ENCODE assay signal across 13 mouse cellular contexts in the genomic region with DNA sequence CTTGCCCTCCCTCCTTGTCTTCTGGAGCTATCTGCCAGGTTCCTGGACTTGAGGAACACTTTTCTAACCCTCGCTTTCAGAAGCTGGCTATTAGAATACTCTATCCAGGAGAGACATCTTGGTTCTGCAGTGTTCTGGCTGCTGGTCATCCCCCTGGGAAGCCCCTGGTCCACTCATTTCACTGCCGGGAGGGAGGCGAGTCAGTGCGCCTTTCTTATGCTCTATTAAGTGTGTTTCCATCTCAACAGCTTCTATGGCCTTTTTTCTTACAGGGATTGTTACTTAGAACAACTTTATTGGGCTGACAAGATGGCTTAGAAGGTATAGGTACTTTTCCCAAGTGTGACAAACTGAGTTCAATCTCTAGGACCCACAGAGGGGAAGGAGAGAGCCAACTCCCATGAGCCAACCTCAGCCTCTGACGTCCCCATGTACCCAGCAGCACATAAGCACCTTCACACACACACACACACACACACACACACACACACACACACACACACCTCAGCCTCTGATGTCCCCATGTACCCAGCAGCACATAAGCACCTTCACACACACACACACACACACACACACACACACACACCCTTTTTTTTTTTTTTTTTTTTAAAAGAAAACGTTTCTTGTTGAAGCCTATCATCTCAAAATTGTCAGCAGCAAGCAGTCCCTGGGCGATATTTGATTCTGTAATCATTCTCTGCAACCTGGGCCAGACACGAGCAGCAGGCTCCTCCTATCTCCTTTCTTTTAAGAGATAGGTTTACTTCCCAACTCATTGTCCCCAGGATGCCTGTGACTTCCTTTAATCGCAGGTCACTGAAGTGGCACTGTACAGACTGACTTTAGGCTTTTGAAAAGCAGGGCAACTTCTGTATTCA.
DNase-seq lines count a peak whose midpoint lies in the region; ATAC-seq and TF ChIP-seq lines count a peak whose summit lies in the region.
"Had no signal": no experiment of that assay in that cellular context is flagged by ENCODE, and none has a peak within 500 bp of the region (broad histone marks: within the 10 kb centered on the region; RNA-seq: fewer than 3 reads in every experiment).

No protein-coding gene starts in this region.

- no peaks in the 10 kb centered on the region for H3K27me3 ChIP-seq in limb, embryonic 13.5 days
- no peaks in the 10 kb centered on the region for H3K27me3 ChIP-seq in limb, embryonic 10.5 days (ENCODE audit: low read depth, poor library complexity, severe bottlenecking)
- H3K27me3 ChIP-seq in E14TG2a.4 (ENCODE audit: insufficient read depth, low read length): peaks cover 9% of the 10 kb centered on the region
- no peaks in the 10 kb centered on the region for H3K27me3 ChIP-seq in liver, embryonic 16.5 days (ENCODE audit: control insufficient read depth, insufficient read depth, low read depth, low read length)

- ATAC-seq in limb, embryonic 13.5 days (ENCODE audit: low FRiP score, low read depth): no peak
- ATAC-seq in erythroblast, adult 5-6 weeks (replicated peaks; ENCODE audit: low FRiP score, poor library complexity, severe bottlenecking): 0 out of 2 replicates have a peak, but pooled peaks have one; percentile 21
- peak; percentile 72 for ATAC-seq in liver, embryonic 16.5 days (ENCODE audit: low read depth)
- ATAC-seq: activated CD4-positive, CD25-positive, alpha-beta regulatory T cell, adult 4 months; lung, postnatal 0 days had no signal

- no peak overlapping the region for H3K9ac ChIP-seq in limb, embryonic 13.5 days
- H3K9ac ChIP-seq in liver, embryonic 16.5 days (ENCODE audit: low read depth, low read length): no peak overlapping the region

- no peak overlapping the region for H3K4me2 ChIP-seq in limb, embryonic 13.5 days (replicated peaks)
- no peak overlapping the region for H3K4me2 ChIP-seq in liver, embryonic 16.5 days (ENCODE audit: low read depth, low read length)

- peaks cover 24% of the 10 kb centered on the region for H3K36me3 ChIP-seq in limb, embryonic 13.5 days
- peaks cover 26% of the 10 kb centered on the region for H3K36me3 ChIP-seq in limb, embryonic 10.5 days
- H3K36me3 ChIP-seq in E14TG2a.4 (ENCODE audit: insufficient read depth, low read length): peaks cover 42% of the 10 kb centered on the region
- no peaks in the 10 kb centered on the region for H3K36me3 ChIP-seq in liver, embryonic 16.5 days (ENCODE audit: control insufficient read depth, insufficient read depth)

- H3K4me1 ChIP-seq in limb, embryonic 13.5 days: peaks cover 16% of the 10 kb centered on the region
- H3K4me1 ChIP-seq in limb, embryonic 10.5 days: peaks cover 3% of the 10 kb centered on the region; the same call in 1 of the 2 replicates
- peaks cover 76% of the 10 kb centered on the region for H3K4me1 ChIP-seq in E14TG2a.4 (replicated peaks; ENCODE audit: low read depth, low read length)
- H3K4me1 ChIP-seq in liver, embryonic 16.5 days (ENCODE audit: control insufficient read depth, low read depth, low read length): peaks cover 8% of the 10 kb centered on the region

- DNase-seq in limb, embryonic 10.5 days (ENCODE audit: low spot score): no peak
- DNase-seq in thymus, postnatal 14 days: no peak
- no peak for DNase-seq in left cerebral cortex, adult 2 months (ENCODE audit: extremely low spot score in 1 of 2, low spot score in 2 of 2)
- DNase-seq in thymus, postnatal 36 days: no peak
- DNase-seq: cerebellum, postnatal 36 days; gastrocnemius, adult 2 months; kidney, adult 18-20 months had no signal

- TF ChIP-seq CTCF in E14TG2a.4 (conservative IDR thresholded peaks at IDR 0.05; ENCODE audit: low read length): no peak
- TF ChIP-seq CTCF in left cerebral cortex, adult 2 months (IDR thresholded peaks at IDR 0.05): no peak

- H3K9me3 ChIP-seq in limb, embryonic 13.5 days: no peaks in the 10 kb centered on the region
- no peaks in the 10 kb centered on the region for H3K9me3 ChIP-seq in limb, embryonic 10.5 days (replicated peaks)
- no peaks in the 10 kb centered on the region for H3K9me3 ChIP-seq in E14TG2a.4 (ENCODE audit: low read length)
- no peaks in the 10 kb centered on the region for H3K9me3 ChIP-seq in liver, embryonic 16.5 days (replicated peaks; ENCODE audit: control insufficient read depth, low read length)

- 77% methylated on average over 9 of the region's 9 CpGs for WGBS in limb, embryonic 13.5 days
- WGBS in limb, embryonic 10.5 days: 80% methylated on average over 9 of the region's 9 CpGs
- 55% methylated on average over 9 of the region's 9 CpGs for WGBS in liver, embryonic 16.5 days (ENCODE audit: insufficient replicate concordance)

- intact Hi-C loops in left cerebral cortex, adult 2 months (cut with DNase I): no loop called here

- H3K27ac ChIP-seq in limb, embryonic 13.5 days: peak overlapping the region; percentile 15; the same call in 1 of the 2 replicates
- no peak overlapping the region for H3K27ac ChIP-seq in limb, embryonic 10.5 days
- no peak overlapping the region for H3K27ac ChIP-seq in liver, embryonic 16.5 days (ENCODE audit: low read length)
- H3K27ac ChIP-seq in left cerebral cortex, adult 2 months: no peak overlapping the region
- H3K27ac ChIP-seq: gastrocnemius, adult 2 months had no signal

- H3K4me3 ChIP-seq in limb, embryonic 13.5 days: no peak overlapping the region
- no peak overlapping the region for H3K4me3 ChIP-seq in limb, embryonic 10.5 days
- peak overlapping the region; percentile 27; the same call in 1 of the 2 replicates for H3K4me3 ChIP-seq in E14TG2a.4 (replicated peaks; ENCODE audit: low read length)
- H3K4me3 ChIP-seq in liver, embryonic 16.5 days (ENCODE audit: low read depth, low read length): no peak overlapping the region
- no peak overlapping the region for H3K4me3 ChIP-seq in left cerebral cortex, adult 2 months
- H3K4me3 ChIP-seq: gastrocnemius, adult 2 months had no signal
